Mouse (Mus musculus): ENCODE results near the gene Oxld1.
A peak's percentile ranks its signal among the peaks of the same experiment; 100 is the strongest.

The Oxld1 gene

DNA sequence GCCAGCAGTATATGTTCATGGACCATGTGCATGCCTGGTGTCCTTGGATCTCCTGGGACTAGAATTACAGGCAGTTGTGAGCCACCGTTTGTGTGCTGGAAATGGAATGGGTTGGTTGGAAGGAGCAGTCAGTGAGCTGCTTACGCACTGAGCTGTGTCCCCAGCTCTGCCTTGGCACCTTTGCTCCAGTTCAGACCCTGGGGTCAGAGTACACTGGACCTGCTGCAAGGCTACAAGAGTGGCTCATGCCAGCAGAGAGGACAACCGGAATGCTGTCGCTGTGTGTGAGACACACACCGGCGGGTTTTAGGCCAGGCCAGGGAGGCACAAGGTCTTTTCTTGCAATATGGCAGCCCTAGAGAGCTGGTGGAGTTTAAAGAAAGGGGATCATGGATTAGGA, 14.2 kb upstream of the Oxld1 start:
- no peak for DNase-seq

DNA sequence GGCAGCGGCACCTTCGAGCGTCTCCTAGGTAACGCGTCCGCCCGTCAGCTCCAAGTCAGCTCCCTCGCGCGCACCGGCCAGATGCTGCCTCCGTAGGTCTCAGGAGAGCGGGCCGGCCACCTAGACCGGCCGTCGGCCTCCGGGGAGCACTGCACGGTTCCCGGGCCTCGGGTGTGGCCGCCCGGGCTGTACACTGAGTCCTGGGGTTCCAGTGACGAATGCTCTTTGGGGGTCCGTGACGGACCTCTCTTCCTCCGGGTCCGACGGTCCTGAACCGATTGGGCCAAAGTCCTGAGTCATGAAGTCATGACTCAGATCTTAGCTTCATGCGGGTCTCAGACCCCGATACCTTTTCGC, 9.8 kb upstream of the Oxld1 start:
- DNase-seq: no peak

DNA sequence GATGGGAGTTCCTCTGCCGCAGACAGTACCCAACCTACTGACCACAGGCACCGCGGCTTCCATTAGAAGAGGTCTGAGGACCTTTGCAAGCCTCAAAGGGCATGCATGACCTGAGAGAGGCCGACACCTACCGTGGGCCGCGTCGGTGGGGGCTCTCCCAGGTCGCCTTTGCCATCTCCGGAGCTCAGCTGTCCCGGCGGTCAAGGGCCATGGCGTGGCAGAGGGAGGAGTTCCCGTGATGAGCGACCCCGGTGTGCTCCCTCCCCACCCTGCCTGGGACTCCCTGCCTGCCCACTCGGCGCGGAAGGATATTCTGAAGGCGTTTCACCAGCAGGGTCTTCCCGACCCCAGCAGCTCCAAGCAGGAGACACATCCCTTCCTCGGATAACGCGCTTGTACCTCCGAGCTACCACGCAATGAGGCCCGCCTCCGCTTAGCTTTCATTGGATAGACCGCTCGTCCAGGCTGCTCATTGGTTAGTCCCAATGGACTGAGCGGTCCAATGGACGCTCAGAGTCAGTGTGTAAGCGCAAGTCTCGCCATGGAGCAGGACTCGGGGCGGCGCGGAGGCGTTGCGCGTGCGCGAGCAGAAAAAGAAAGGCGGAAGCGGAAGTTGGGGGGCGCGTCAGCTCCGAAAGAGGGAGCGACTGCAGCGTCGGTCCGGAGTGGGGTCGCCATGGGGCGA, 9.3 kb upstream of the Oxld1 start, which contains the start of gene Arl16:
Gene Arl16 (minus strand): TSS at position 557 of the 685 bp plus-strand sequence.
- DNase-seq: peak; percentile 100

DNA sequence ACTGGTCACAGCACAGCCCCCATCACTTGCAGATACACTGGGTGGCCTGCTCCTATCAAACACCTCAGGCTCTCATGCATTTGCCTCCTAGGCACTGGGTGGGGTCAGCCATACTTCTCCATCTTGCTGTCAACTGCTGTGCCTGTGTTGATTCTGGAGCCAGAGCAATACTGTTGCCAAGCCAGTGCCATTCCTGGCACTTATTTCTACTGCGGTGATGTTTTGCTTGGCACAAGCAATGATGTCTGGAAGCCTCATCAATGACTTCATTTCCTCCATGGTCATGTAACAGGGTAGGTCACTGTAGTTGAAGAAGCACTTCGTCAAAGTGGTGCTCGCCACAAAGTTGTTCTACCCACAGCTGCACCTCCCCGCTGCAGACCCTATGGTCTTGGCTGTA, 7.7 kb upstream of the Oxld1 start:
- DNase-seq: no peak

DNA sequence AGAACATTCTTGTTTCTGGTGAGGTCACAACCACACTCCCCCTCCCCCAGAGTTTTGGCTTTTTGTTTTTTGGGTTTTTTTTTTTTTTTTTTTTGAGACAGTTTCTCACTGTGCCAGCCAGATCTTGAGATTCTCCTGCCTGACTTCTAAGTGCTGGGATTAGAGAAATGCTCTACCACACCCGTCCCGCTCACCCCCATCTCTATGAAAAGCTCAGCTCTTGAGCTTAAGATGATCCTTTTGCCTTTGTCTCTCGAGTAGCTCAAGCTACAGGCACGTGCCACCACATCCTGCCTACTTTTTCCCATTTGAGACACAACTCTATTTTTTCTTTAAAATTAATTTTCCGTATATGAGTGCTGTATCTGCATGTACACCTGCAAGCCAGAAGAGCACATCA, 6.5 kb upstream of the Oxld1 start:
- no peak for DNase-seq

DNA sequence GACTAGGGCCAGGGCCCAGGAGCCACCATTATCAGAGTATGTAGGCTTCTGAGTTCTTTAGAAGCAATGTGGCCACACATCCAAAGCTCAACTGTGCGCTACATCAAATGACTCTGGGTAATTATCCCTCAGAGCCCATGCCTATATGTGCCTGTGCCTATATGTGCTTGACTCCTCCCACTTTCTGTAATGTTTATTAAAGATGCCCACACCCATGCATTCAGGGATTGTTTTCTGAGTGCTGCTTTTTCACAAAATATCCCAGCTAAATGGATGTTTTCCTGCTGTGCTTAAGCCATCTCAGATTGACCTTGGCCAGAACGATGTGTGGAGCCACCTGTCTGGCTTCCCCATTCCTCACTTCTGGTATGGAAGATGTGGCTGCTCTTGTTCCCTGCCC, 5.7 kb upstream of the Oxld1 start:
- DNase-seq: no peak

DNA sequence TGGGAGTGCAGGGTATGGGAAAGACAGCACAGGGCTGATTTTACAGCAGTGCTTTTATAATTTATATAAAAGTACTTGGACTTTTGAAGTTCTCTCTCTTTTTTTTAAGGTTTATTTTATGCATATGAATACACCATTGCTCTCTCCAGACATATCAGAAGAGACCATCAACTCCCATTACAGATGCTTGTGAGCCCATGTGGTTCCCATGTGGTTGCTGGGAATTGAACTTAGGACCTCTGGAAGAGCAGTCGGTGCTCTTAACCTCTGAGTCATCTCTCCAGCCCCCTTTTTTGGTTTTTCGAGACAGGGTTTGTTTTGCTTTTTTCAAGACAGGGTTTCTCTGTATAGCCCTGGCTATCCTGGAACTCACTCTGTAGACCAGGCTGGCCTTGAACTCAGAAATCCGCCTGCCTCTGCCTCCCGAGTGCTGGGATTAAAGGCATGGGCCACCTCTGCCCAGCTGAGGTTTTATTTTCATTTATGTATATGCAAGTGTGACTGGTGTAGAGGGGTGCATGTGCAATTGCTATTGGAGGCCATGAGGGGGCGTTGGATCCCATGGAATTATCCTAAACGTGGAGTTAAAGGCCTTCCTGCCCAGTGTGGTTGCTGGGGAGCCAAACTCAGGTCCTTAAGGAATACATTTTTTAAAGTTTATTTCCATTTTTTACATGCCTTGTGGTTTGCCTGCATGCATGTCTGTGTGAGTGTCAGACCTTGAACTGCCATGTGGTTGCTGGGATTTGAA, 1.2 kb upstream of the Oxld1 start:
- peak; percentile 12 for DNase-seq

DNA sequence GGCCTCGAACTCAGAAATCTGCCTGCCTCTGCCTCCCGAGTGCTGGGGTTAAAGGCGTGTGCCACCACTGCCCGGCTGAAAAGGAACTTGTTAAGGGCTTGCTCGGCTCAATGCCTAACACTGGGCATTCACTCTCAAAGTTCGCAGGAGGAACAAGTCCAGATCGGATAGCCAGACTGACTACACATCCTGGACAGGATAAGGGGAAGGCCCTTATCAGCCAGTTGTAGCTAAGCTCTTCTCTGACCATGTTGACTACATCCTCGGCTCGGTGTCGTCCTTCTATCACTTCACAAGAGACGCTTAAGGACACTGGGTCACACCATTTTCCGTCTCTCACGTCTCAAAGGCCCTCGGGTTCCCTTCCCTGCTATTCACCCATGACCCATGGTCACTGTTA, 498 bp downstream of the Oxld1 start:
- DNase-seq: no peak

DNA sequence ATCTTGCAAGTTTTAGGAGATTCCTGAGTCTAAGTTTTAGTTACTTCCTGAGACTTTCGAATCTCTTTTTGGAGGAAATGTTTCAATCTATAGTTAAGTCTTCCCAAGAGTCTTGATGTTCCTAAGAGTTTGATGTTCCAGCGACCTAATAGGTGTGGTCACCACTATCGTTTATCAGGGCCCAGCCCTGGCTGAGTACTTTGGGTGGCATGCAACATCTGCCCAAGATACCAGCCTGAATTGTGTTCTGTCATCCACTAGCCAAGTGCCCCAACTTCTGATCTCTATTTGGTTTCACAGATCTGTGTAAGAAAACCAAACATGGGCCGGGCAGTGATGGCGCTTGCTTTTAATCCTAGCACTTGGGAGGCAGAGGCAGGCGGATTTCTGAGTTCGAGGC, 2.5 kb downstream of the Oxld1 start:
- no peak for DNase-seq

DNA sequence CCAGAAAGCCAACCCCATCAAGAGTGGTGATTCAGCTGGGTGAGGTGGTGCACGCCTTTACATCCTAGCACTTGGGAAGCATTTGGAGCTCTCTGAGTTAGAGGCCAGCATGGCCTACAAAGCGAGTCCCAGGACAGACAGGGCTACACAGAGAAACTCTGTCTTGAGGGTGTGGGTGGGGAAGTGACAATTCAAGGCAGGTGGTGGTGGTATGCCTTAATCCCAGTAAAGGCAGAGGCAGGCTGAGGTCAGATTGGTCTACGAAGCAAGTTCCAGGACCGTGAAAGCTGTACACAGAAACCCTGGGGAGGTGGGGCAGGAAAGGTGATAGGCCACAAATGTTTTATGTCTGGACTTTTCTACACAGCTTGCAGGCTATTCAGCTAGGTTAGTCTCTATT, 2.9 kb downstream of the Oxld1 start:
- no peak for DNase-seq

DNA sequence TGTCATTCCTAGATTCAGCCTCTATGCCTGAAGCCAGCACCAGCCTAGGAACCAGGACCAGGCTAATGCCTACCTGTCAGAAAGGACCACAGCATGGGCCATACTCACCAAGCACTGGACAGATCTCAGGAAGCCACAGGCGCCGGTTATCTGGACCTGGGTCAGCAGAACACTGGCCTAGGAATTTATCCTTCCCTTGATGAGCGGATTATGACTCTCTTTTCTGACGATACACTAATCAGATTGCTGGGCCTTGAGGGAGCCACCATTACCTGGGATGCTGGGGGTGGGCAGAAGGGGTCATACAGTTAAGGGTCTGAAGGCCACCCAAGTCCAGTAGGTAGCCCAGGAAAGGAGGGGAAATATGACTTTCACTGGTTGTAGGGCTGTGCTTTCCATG, 4.6 kb downstream of the Oxld1 start, which contains the start of gene Pde6g:
Gene Pde6g (minus strand): TSS at position 195 of the 400 bp plus-strand sequence.
- DNase-seq: peak; percentile 24

DNA sequence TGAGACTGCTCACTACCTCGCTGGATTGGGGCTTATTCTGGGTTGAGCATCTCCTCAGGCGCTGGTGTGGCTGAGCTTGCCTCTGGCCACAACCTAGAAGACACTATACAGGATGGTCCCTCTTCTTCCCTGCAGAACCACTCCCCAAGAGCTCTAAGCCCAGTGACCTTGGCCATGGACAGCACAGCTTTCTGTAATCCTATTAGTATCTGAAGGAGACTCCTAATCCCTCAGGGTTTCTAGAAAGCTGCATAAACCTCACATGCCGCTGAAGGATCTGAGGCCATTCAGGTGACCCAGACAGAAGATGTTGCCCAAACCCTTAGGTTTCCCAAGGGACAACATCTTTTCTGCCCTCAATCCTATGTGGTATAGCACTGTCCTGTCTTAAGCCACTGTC, 5.6 kb downstream of the Oxld1 start:
- DNase-seq: peak; percentile 73

DNA sequence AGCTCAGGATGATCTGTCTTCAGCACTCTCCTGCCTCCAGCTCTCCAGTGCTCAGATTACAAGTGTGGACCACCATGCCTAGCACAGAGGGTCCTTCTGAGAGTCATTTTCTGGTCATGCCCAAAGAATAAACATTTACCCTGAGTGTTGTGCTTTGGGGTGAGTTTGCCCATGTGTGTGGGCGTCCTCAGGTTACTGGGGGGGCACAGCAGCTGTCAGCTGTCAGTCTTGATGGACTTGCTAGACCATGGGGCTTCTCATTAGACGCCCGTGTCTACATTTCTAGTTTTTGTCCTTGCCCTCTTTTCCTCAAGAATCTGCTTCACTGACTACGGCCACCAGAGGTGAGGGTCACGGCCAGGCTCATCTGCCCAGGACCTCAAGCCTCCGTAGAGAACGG, 10.7 kb downstream of the Oxld1 start:
- DNase-seq: no peak

DNA sequence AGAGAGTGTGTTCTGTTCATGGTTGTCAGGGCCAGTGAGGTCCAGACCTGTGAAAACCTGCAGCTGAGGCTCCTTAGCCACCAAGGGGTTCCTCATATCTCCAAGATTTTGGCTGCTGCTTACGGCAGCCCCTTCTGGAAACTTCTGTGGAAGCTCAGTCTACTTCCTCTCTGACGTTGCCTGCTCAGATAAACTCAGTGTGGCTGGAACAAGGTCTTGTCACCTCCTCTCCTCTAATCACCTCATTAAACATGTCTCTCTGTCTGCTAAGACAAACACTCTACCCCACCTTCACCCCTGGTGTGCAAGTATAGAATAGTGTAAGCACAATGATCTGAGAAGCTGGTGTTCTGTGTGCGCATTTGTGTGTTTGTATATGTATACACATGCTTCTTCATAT, 12.4 kb downstream of the Oxld1 start:
- no peak for DNase-seq

DNA sequence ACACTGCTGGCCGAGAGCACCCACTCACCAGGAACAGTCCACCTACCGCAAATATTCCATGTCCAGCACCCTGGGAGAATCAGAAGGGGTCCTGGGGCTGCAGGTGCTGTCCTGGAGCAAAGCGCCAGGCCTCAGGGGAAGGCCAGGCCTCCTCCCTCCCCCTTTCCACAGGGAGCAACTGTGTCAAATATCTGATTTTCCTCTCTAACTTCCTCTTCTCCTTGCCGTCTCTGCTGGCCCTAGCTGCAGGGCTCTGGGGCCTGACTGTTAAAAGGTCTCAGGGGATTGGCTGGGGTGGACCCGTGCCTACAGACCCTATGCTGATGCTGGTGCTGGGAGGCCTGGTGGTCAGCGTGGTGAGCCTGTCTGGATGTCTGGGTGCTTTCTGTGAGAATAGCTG, 13.8 kb downstream of the Oxld1 start:
- DNase-seq: no peak

DNA sequence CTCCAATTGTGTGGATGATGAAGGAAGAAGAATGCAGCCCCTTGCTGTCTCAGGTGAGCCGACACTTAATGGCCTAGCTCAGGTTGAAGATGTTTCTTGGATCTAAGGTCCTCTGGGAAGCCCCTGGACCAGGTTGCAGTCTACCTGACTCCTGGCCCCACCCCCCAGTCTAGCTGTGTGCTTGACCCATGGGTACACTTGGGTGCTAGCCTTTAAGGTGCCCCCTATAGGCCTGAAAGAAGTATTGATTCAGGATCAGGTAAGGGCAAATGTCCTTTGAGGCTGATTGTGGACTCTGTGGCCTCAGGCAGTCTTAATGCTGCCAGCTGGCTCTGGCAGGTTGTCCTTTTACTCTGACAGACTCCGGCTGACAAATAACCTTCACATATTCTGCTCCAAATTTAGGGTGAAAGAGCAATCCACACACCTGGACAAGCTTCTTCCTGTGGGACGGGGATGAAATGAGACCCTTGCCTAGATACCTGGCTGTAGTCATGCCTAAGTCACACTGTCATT, 15.0 kb downstream of the Oxld1 start:
- no peak for DNase-seq

DNA sequence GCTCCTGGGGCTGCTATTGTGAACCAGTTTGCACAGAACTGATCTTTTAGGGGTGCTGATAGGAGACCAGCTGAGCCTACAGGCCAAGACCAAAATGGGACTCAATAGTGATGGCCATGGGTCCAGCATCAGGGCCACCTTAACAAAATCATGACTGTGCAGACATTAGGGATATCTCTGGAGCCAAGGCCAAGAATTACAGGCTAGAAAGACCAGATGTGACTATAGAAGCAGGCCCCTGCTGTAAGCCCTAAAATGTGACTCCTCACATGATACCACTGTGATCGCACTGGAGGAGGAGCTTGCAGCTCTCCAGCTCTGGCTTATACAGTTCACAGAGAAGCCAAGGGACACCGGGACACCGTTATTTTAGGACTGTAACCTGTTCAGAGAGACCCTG, 15.5 kb downstream of the Oxld1 start, which contains the start of gene Tspan10:
Gene Tspan10 (plus strand): TSS at position 301 of the 400 bp plus-strand sequence.
- DNase-seq: no peak

DNA sequence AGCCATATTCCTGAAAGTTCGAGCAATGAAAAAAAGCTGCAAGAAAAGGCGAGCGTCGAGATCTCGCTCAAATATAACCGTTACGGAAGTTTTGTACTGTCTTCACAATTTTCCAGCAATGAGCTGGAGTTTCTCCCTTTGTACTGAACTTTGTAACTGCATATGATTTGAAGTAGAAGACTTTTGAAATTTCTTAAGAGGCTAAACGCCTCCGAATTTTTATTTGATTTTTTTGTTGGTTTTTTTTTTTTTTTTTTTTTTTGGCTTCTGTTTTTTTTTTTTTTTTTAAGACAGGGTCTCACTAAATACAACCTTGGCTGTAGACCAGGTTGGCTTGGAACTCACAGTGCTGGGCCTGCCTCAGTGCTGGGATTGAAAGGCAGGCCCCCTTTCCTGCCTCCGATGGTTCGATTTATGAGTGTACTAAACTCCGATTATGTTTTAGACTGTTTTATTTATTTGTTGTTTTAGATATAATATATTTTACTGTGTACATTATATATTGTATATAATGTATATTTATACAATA, 19.9 kb downstream of the Oxld1 start:
- no peak for DNase-seq

DNA sequence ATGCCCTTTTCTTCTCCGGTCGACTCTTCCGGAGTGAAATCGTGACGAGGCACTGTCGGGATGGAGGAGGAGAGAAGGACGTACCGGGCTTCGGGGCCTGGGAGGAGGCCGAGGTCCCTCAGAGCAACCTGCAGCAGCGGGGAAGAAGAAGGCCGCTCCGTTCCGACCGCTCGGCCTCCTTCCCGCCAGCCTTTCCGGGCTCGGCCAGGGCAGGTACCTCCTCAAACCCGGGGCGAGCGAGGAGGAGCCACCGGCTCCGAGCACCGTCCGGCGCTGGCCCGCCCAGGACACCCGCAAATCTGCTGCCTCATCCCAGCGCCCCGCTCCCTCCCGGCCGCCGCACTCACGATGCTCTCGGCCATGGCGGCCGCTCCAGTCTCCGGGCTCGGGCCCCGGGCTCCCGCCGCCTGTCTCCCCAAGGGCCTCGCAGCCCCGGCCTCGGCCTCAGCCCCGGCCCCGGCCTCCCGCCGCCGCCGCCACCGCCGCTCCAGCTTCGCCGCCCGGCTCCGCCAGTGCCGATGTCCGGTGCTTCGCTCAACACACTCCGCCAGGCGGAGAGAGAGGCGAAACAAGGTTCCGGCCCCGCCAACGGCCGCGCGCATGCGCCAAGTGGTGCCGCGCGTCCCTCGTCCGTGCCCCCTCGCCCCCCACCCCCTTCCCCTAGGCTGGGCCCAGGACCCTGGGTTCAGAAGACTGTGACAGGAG, 20.6 kb downstream of the Oxld1 start, which contains the start of gene Nploc4:
Gene Nploc4 (minus strand): TSS at position 557 of the 705 bp plus-strand sequence.
- peak; percentile 94 for DNase-seq

DNA sequence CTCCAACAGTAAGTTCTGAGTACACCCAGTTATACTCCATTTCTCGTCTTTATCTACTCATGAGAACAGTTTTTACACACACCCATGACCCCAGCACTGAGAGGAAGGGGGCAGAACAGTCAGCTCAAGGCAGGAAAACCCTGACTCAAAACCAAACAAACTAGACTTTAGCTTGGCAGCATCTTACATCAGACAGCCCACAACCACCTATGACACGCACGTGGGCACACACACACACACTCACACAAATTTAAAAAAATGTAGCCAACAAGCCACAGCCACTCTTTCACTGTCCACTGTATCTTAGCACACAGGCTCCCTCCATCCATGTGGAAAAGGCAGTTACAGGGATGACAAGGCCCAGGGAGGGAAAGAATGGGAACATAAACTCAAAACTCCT, 31.1 kb downstream of the Oxld1 start:
- DNase-seq: no peak

DNA sequence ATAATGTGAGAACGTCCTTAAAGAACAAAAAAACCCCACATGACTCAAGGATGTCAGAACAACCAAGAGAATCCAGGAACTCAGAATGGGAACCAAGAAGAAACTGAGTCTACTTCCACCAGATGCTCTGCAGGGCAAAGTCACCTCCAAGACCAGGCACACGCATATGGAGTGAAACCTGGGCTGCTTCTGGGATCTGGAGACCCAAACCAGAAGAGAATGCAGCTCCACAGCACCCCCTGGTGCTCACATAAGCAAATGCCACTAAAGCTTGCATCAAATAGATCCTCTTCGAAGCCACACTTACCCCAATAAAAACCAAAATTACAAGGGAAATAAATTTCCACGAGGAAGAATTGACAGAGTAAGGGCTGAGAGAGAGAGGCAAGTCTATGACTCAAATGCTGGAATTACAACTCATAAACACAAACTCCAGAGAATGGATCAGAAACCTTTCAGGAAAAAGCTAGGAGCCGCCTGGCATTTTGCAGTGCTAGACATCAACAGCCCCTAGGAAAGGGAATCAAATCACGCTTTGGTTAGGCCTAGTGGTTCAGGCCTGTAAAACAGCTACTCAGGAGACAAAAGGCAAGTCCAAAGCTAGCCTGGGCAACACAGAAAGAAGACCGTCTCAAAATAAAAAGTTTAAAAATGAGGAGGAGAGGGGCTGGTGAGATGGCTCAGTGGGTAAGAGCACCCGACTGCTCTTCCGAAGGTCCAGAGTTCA, 34.1 kb downstream of the Oxld1 start:
- DNase-seq: peak; percentile 79

Data from retina, postnatal 1 day (tissue).